Mouse (Mus musculus): Measurements from ENCODE around the gene Olfr934. TPM values are rescaled to one million over a fixed set of nuclear protein-coding genes. Genes with fewer than 3 reads are reported as not detected.

Gene Olfr934
- polyA plus RNA-seq (2017; shearing (Covaris generic)), result not detected

GRCm38 (mm10) chr9:38988215-38988614, at the start of gene Olfr934:
Gene Olfr934 (minus strand): TSS chr9:38988315.

GRCm38 (mm10) chr9:39023277-39023676, 35.2 kb upstream of the Olfr934 start, which contains the start of gene Olfr146:
Gene Olfr146 (minus strand): TSS chr9:39023377.

GRCm38 (mm10) chr9:38999583-38999982, 11.5 kb upstream of the Olfr934 start, which contains the start of gene Olfr935:
Gene Olfr935 (minus strand): TSS chr9:38999683.

GRCm38 (mm10) chr9:38972013-38972412, 16.1 kb downstream of the Olfr934 start, which contains the start of gene Olfr933:
Gene Olfr933 (plus strand): TSS chr9:38972313.

Other genes starting within 250 kb of the Olfr934 start
- 0.10 TPM for gene Olfr920, start 236.0 kb downstream of the Olfr934 start, polyA plus RNA-seq (2017; shearing (Covaris generic))
- 0.06 TPM for gene Olfr921, start 215.2 kb downstream of the Olfr934 start, polyA plus RNA-seq (2017; shearing (Covaris generic))
- not detected for gene Olfr922, start 173.7 kb downstream of the Olfr934 start, polyA plus RNA-seq (2017; shearing (Covaris generic))
- 0.24 TPM for gene Olfr923, start 161.8 kb downstream of the Olfr934 start, polyA plus RNA-seq (2017; shearing (Covaris generic))
- not detected for gene Olfr924, start 143.9 kb downstream of the Olfr934 start, polyA plus RNA-seq (2017; shearing (Covaris generic))
- not detected for gene Olfr26, start 133.3 kb downstream of the Olfr934 start, polyA plus RNA-seq (2017; shearing (Covaris generic))
- not detected for gene Olfr926, start 111.2 kb downstream of the Olfr934 start, polyA plus RNA-seq (2017; shearing (Covaris generic))
- gene Olfr930, start 58.5 kb downstream of the Olfr934 start, polyA plus RNA-seq (2017; shearing (Covaris generic)), result not detected
- gene Olfr933, start 16.0 kb downstream of the Olfr934 start, polyA plus RNA-seq (2017; shearing (Covaris generic)), result not detected
- not detected for gene Olfr935, start 11.4 kb upstream of the Olfr934 start, polyA plus RNA-seq (2017; shearing (Covaris generic))
- not detected for gene Olfr146, start 35.1 kb upstream of the Olfr934 start, polyA plus RNA-seq (2017; shearing (Covaris generic))
- not detected for gene Olfr937, start 76.6 kb upstream of the Olfr934 start, polyA plus RNA-seq (2017; shearing (Covaris generic))
- gene Olfr938, start 90.6 kb upstream of the Olfr934 start, polyA plus RNA-seq (2017; shearing (Covaris generic)), result not detected
- gene Olfr27, start 139.8 kb upstream of the Olfr934 start, polyA plus RNA-seq (2017; shearing (Covaris generic)), result not detected
- 0.05 TPM for gene Olfr943, start 178.0 kb upstream of the Olfr934 start, polyA plus RNA-seq (2017; shearing (Covaris generic))
- gene Olfr944, start 213.6 kb upstream of the Olfr934 start, polyA plus RNA-seq (2017; shearing (Covaris generic)), result not detected

Measured in CD4-positive, CD25-positive, alpha-beta regulatory T cell (primary cell).